Mouse (Mus musculus) MEL (cell line): Measurements from ENCODE around the gene Atp5s.

Source experiments
- CHD2 ChIP-seq: IDR thresholded peaks from 2 replicates; pipeline ENCODE4 v1.6.1; 2011; ENCODE audit warnings: low read length, improper control_type of control experiment
- CTCF ChIP-seq, 3 experiments: IDR thresholded peaks in 2 of 3; conservative IDR thresholded peaks in 1 of 3; 2 replicates each; pipeline ENCODE4 v1.5.1; 2011 to 2012; ENCODE audit warnings: low read length in 3 of 3, low read depth in 2 of 3, mild to moderate bottlenecking in 2 of 3, improper control_type of control experiment in 1 of 3, inconsistent platforms in 1 of 3, mixed read lengths in 1 of 3, moderate library complexity in 1 of 3; ENCODE audit not compliant: control insufficient read depth in 1 of 3, insufficient read depth in 1 of 3, poor library complexity in 1 of 3, severe bottlenecking in 1 of 3
- E2F4 ChIP-seq: IDR thresholded peaks from 2 replicates; pipeline ENCODE4 v1.6.1; 2011; ENCODE audit warnings: low read depth, low read length, improper control_type of control experiment, borderline replicate concordance
- EP300 ChIP-seq, 2 experiments: IDR thresholded peaks; 2 replicates each; pipeline ENCODE4 v1.6.1; 2011; ENCODE audit warnings: improper control_type of control experiment in 2 of 2, low read length in 2 of 2, low read depth in 1 of 2, mild to moderate bottlenecking in 1 of 2
- GABPA ChIP-seq: IDR thresholded peaks from 2 replicates; pipeline ENCODE4 v1.6.1; 2012; ENCODE audit warnings: low read depth, mild to moderate bottlenecking, inconsistent platforms, low read length, improper control_type of control experiment, moderate library complexity
- GATA1 ChIP-seq: IDR thresholded peaks from 2 replicates; pipeline ENCODE4 v1.6.1; 2011; ENCODE audit warnings: low read depth, low read length, improper control_type of control experiment
- KAT2A ChIP-seq: conservative IDR thresholded peaks from 2 replicates; pipeline ENCODE4 v1.6.1; 2012; ENCODE audit warnings: low read depth, low read length, improper control_type of control experiment, inconsistent platforms
- MAZ ChIP-seq: IDR thresholded peaks from 2 replicates; pipeline ENCODE4 v1.6.1; 2012; ENCODE audit warnings: low read depth, mild to moderate bottlenecking, inconsistent platforms, low read length, improper control_type of control experiment
- POLR2AphosphoS2 ChIP-seq: IDR thresholded peaks from 2 replicates; pipeline ENCODE4 v1.6.1; 2011; ENCODE audit warnings: low read length, improper control_type of control experiment
- SMC3 ChIP-seq: IDR thresholded peaks from 2 replicates; pipeline ENCODE4 v1.6.1; 2011; ENCODE audit warnings: low read depth, low read length, improper control_type of control experiment
- TBP ChIP-seq: IDR thresholded peaks from 2 replicates; pipeline ENCODE4 v1.8.0; 2011; ENCODE audit warnings: low read depth, low read length, improper control_type of control experiment
- USF2 ChIP-seq, 2 experiments: IDR thresholded peaks; 2 replicates each; pipeline ENCODE4 v1.6.1; 2011 to 2012; ENCODE audit warnings: improper control_type of control experiment in 2 of 2, low read length in 2 of 2, borderline replicate concordance in 1 of 2, inconsistent platforms in 1 of 2, low read depth in 1 of 2, mild to moderate bottlenecking in 1 of 2; ENCODE audit not compliant: insufficient read depth in 1 of 2
- ZC3H11A ChIP-seq: IDR thresholded peaks from 2 replicates; pipeline ENCODE4 v1.6.1; 2012; ENCODE audit warnings: low read depth, mild to moderate bottlenecking, inconsistent platforms, low read length, improper control_type of control experiment

DNA sequence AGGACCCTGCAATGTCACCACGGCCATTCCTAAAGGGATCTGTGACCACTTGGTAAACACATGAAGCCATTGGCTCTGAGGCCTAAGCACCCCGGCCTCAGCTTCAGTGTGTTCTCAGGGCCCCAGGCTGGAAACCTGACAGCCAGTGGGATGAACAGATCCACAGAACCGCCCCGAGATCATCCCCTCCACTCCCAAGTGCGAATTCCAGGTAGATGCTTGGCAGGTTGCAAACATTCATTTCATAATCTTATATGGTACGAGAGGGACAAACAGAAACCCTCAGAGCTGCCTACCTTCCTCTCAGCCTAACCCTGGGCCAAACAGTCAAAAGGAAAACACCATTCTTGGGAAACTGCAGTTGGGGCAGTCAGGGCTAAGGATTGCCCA is 52.6 kb downstream of the Atp5s start:
- TF ChIP-seq ZC3H11A (no peak), CHD2 (no peak), USF2 (IDR thresholded peaks at IDR 0.05; ENCODE audit: borderline replicate concordance in 1 of 2, insufficient read depth in 1 of 2, low read depth in 1 of 2, low read length in 2 of 2) (no peak), CTCF (IDR thresholded peaks at IDR 0.05 in 2 of 3, conservative IDR thresholded peaks at IDR 0.05 in 1 of 3; ENCODE audit: control insufficient read depth in 1 of 3, insufficient read depth in 1 of 3, low read depth in 2 of 3, low read length in 3 of 3, poor library complexity in 1 of 3, severe bottlenecking in 1 of 3) (no peak), KAT2A (no peak), TBP (no peak), E2F4 (no peak), EP300 (IDR thresholded peaks at IDR 0.05; ENCODE audit: low read depth in 1 of 2, low read length in 2 of 2) (no peak), MAZ (no peak), POLR2AphosphoS2 (no peak), GATA1 (no peak), GABPA (no peak), SMC3 (no peak)
